Mouse (Mus musculus) small intestine, adult 2 months (tissue): ENCODE data around the gene Adamts13. TPM values are rescaled to one million over a fixed set of nuclear protein-coding genes. Genes with fewer than 3 reads are reported as not detected.

Source experiments
- H3K27ac ChIP-seq: fragments of 200-500 bp; 2 replicates; pipeline ENCODE4 v1.5.1; 2012; ENCODE audit warnings: low read depth, low read length, control low read depth, inconsistent platforms; ENCODE audit not compliant: insufficient read depth
- H3K27me3 ChIP-seq: fragments of 200-500 bp; 2 replicates; pipeline ENCODE4 v1.6.1; 2012; ENCODE audit warnings: mild to moderate bottlenecking, moderate library complexity, low read length, inconsistent platforms; ENCODE audit not compliant: control insufficient read depth, insufficient read depth
- H3K36me3 ChIP-seq: fragments of 200-500 bp; 2 replicates; pipeline ENCODE4 v1.6.1; 2012; ENCODE audit warnings: mild to moderate bottlenecking, low read length, control low read depth, inconsistent platforms; ENCODE audit not compliant: control insufficient read depth, insufficient read depth
- H3K4me1 ChIP-seq: fragments of 200-500 bp; 2 replicates; pipeline ENCODE4 v1.6.1; 2012; ENCODE audit warnings: low read length, inconsistent platforms, mixed read lengths; ENCODE audit not compliant: control insufficient read depth, insufficient read depth, insufficient read length
- H3K4me3 ChIP-seq: fragments of 200-500 bp; 2 replicates; pipeline ENCODE4 v1.5.1; 2012; ENCODE audit warnings: low read depth, mild to moderate bottlenecking, control low read depth, inconsistent platforms, low read length, moderate library complexity
- CTCF ChIP-seq: fragments of 200-500 bp; IDR thresholded peaks from 2 replicates; pipeline ENCODE4 v1.5.1; 2012; ENCODE audit warnings: low read depth, mild to moderate bottlenecking, control low read depth, inconsistent platforms, low read length, moderate library complexity, mixed read lengths; ENCODE audit not compliant: insufficient replicate concordance, insufficient read length; ENCODE audit errors: extremely low read depth
- POLR2A ChIP-seq: fragments of 200-500 bp; IDR thresholded peaks from 2 replicates; pipeline ENCODE4 v1.6.1; 2012; ENCODE audit warnings: low read depth, mild to moderate bottlenecking, control low read depth, inconsistent platforms, low read length, moderate library complexity
- WGBS: fragments of 180-500 bp; shearing (Covaris S2); methylation state at CpG from one replicate; pipeline ENCODE4 v1.1.7; 2018; 5-methylcytosine and 5-hydroxymethylcytosine counted together
- polyA plus RNA-seq: library from polyadenylated mRNA; depleted of rRNA; stranded (reverse); fragments of >200 nt; gene quantifications from 2 replicates; pipeline ENCODE4 v1.2.3, GENCODE M21; 2012; rRNA removed

The Adamts13 gene
- polyA plus RNA-seq, 1 experiment = 0.94 TPM

DNA sequence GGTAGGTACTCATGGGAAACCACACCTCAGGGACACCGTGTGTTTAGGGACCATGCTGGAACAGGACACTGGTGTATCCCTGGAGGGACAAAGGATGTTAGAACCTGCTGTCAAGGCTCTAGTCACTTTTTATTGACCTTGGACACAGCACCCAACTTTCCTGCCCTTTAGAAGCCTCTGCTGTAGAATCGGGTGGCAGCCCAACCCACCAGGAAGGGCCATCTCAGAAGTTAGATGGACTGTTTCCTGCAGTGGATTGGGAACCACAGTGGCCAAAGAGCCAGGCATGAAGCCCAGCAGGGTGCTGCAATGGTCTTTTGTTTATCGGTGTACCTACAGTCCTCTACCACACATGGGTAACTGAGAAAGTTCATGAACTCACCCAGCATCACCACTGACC lies 71.4 kb downstream of the Adamts13 start:
- Histone ChIP-seq H3K27me3 (no peaks in the 10 kb centered on the region), H3K27ac (no peak overlapping the region), H3K36me3 (no peaks in the 10 kb centered on the region), H3K4me3 (no peak overlapping the region), H3K4me1 (peaks cover 2% of the 10 kb centered on the region; the same call in 1 of the 2 replicates)
- TF ChIP-seq POLR2A (no peak), CTCF (no peak)
- WGBS = 63% methylated on average over 3 of the region's 3 CpGs

DNA sequence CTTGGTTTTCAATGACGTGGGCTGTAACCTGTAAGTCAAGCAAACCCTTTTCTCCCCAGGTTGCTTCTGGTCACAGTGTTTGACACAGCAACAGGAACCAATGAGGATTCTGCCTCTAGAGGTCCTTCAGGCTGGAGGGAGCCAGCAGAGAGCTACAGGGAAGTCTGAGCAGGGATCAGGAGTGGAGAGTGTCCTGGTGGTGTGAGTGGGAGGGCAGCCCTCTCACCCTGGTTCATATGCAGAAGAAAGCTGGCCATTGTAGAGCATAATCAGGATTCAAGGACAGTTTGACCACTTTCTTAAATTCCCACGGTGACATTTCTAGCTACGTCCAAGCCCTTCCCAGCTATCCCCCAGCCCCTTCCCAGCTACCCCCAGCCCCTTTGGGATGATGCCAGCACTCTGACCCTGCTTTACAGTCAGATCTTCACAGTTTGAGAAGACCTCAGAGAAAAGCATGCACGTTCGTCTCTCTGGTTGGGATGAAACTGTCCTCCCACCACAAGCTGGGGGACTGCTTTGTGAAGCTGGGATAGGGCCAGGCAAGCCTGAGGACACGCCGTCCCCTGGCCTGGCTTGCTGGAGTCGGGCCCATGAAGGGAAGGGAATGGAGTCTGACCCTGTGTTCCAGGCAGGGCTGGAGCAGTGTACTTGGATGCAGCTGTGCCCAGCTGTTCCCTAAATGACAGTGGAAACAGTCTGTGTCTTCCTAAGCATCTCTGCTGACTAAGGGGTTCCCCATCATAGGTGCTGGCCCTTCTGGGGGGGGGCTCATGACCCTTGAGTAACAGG lies 73.0 kb downstream of the Adamts13 start:
- Histone ChIP-seq H3K36me3 (no peaks in the 10 kb centered on the region), H3K27ac (peak overlapping the region; percentile 42), H3K4me3 (no peak overlapping the region), H3K4me1 (peaks cover 2% of the 10 kb centered on the region; the same call in 1 of the 2 replicates), H3K27me3 (no peaks in the 10 kb centered on the region)
- TF ChIP-seq CTCF (no peak), POLR2A (no peak)
- 55% methylated on average over 8 of the region's 8 CpGs for WGBS

DNA sequence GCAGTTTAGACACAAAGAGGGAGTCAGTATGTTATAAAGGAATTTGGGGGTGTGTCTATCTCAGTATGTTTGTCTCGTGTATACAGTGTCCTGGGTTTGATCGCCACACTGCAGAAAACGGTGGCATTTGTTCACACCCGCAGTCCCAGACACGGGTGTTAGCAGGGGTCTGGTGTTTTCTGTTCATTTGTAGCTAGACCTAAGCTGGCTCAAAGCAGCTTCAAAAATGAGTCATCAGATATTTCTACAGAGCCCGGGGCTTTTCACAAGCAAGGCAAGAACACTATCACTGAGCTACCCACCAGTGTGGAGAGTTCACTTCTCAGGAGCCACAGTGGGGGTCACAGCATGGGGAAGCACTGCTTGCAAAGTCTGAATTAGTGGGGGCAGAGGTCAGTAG lies 76.2 kb downstream of the Adamts13 start:
- no peak for TF ChIP-seq CTCF
- no peak for TF ChIP-seq POLR2A
- Histone ChIP-seq H3K36me3 (no peaks in the 10 kb centered on the region), H3K27me3 (no peaks in the 10 kb centered on the region), H3K4me1 (peaks cover 2% of the 10 kb centered on the region; the same call in 1 of the 2 replicates), H3K27ac (no peak overlapping the region), H3K4me3 (no peak overlapping the region)
- 25% methylated on average over 6 of the region's 6 CpGs for WGBS

DNA sequence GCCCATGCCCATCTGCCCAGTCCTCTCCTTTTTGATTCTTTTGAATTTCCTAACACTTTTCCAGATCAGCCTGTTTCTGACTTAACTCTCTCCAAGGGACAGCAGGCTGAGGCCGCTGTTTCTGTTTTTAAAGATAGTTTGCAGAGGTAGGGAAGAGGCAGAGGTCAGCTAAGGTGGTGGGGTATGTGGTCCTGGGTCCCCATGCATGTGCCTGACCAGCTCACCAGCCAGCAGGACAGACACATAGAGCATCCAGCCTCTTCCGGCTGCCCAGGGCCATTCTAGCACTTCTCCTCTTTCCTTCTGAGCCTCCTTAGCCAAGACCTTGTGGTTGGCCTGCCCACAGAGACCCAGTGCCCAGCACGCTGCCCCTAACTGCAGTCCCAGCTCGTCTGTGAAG lies 85.0 kb downstream of the Adamts13 start:
- whole genome bisulfite sequencing = 40% methylated on average over 4 of the region's 4 CpGs
- no peak overlapping the region for H3K27ac ChIP-seq
- H3K4me1 ChIP-seq = no peaks in the 10 kb centered on the region
- no peaks in the 10 kb centered on the region; the same call in 1 of the 2 replicates for H3K27me3 ChIP-seq
- TF ChIP-seq CTCF = no peak
- no peak for TF ChIP-seq POLR2A
- no peak overlapping the region for H3K4me3 ChIP-seq
- no peaks in the 10 kb centered on the region for H3K36me3 ChIP-seq

DNA sequence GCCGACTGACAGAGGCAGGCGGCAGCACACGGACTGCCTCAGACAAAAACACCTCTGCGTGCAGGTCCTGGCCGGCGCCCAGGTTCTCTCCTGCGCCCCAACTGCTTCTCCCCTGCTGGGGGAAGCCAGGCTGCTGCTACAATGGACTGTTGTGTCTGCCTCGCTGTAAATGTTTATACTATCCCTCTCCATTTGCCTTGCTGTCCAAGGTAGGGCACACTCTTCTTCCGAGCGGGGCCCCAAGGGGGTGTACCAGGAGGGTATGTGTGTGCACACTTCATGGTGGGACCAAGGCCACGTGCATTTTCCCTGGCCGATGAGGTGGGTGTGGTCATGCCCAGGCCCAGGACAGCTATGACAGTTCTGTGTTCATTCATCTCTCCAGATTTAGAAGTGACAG lies 85.5 kb downstream of the Adamts13 start:
- no peaks in the 10 kb centered on the region; the same call in 1 of the 2 replicates for H3K27me3 ChIP-seq
- H3K27ac ChIP-seq = no peak overlapping the region
- H3K4me3 ChIP-seq = no peak overlapping the region
- TF ChIP-seq CTCF = no peak
- TF ChIP-seq POLR2A = no peak
- no peaks in the 10 kb centered on the region for H3K4me1 ChIP-seq
- 20% methylated on average over 12 of the region's 12 CpGs for WGBS
- no peaks in the 10 kb centered on the region for H3K36me3 ChIP-seq

DNA sequence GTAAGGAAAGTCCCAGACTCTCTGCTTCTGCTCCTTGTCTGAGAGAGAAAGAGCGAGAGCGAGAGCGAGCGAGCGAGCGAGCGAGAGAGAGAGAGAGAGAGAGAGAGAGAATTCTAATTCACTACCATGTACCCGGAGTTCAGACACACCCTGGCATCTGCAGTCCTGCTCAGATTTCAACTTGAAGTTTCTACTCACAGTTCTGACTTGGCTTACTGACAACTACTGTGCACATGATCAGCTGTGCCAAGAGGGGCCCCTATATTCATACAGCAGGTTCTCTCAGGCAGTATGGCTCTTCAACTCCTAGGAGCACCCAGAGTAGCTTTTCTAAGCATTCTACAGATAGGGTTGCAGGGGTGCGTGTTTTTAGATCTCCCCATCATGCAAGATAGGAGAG lies 86.0 kb downstream of the Adamts13 start:
- no peak overlapping the region for H3K27ac ChIP-seq
- no peaks in the 10 kb centered on the region for H3K4me1 ChIP-seq
- H3K36me3 ChIP-seq = no peaks in the 10 kb centered on the region
- no peak for TF ChIP-seq POLR2A
- TF ChIP-seq CTCF = no peak
- WGBS = 73% methylated on average over 9 of the region's 9 CpGs
- no peak overlapping the region for H3K4me3 ChIP-seq
- no peaks in the 10 kb centered on the region; the same call in 1 of the 2 replicates for H3K27me3 ChIP-seq

Other genes with a start within 250 kb of the Adamts13 start
- gene Abo, start 108.4 kb upstream of the Adamts13 start, polyA plus RNA-seq = 0.29 TPM in 1 of 2 replicates, not detected in the other
- 2.8 and 3.4 TPM in 2 replicates for gene Surf6, start 70.5 kb upstream of the Adamts13 start, polyA plus RNA-seq
- gene Med22, start 62.7 kb upstream of the Adamts13 start, polyA plus RNA-seq = 9.9 and 16.6 TPM in 2 replicates
- gene Rpl7a, start 62.7 kb upstream of the Adamts13 start, polyA plus RNA-seq = 504 and 639 TPM in 2 replicates
- gene Surf2, start 57.0 kb upstream of the Adamts13 start, polyA plus RNA-seq = 8.7 and 11.3 TPM in 2 replicates
- 15.4 and 35.7 TPM in 2 replicates for gene Surf1, start 56.9 kb upstream of the Adamts13 start, polyA plus RNA-seq
- gene Surf4, start 39.5 kb upstream of the Adamts13 start, polyA plus RNA-seq = 382 and 644 TPM in 2 replicates
- gene Stkld1, start 39.4 kb upstream of the Adamts13 start, polyA plus RNA-seq = 0.13 and 0.19 TPM in 2 replicates
- gene Rexo4, start 9.0 kb upstream of the Adamts13 start, polyA plus RNA-seq = 11.3 and 14.7 TPM in 2 replicates
- gene Cacfd1, start 36.5 kb downstream of the Adamts13 start, polyA plus RNA-seq = 39.5 and 49.1 TPM in 2 replicates
- 6.1 and 6.7 TPM in 2 replicates for gene Slc2a6, start 54.6 kb downstream of the Adamts13 start, polyA plus RNA-seq
- 0.18 TPM in 1 of 2 replicates, not detected in the other for gene Mymk, start 98.8 kb downstream of the Adamts13 start, polyA plus RNA-seq
- gene Adamtsl2, start 106.0 kb downstream of the Adamts13 start, polyA plus RNA-seq = 1.5 and 1.9 TPM in 2 replicates
- gene Fam163b, start 169.1 kb downstream of the Adamts13 start, polyA plus RNA-seq = 0.08 TPM in 2 replicates
- gene Dbh, start 191.8 kb downstream of the Adamts13 start, polyA plus RNA-seq = 0.04 and 4.0 TPM in 2 replicates